Mouse (Mus musculus): ENCODE measurements around the gene Fahd1.

DNA sequence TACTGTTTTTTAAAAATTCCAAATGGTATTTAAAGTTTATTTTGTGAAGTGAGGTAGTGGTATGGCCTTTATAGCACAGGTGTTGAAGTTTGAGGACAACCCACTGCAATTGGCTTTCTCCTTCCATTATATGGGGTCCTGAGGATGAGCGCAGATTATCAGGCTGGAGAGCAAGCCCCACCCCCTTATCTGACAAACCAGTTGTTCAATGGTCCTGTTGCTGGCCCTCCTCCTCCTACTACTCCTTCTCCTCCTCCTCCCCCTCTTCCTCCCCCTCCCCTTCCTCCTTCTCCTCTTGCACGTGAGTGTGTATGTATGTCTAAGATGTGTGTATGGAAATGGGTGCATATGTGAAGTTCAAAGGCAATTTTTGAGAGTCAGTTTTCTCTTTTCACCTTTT, 37.9 kb downstream of the Fahd1 start:
- no peak for TF ChIP-seq CTCF (IDR thresholded peaks at IDR 0.05; ENCODE audit: insufficient read depth, low read length)
- no peak for TF ChIP-seq POLR2A (IDR thresholded peaks at IDR 0.05; ENCODE audit: borderline replicate concordance, extremely low read depth, low read depth, low read length)

All from lung, adult 2 months (tissue).